ENCODE assay signal across 9 mouse cellular contexts in the genomic region with DNA sequence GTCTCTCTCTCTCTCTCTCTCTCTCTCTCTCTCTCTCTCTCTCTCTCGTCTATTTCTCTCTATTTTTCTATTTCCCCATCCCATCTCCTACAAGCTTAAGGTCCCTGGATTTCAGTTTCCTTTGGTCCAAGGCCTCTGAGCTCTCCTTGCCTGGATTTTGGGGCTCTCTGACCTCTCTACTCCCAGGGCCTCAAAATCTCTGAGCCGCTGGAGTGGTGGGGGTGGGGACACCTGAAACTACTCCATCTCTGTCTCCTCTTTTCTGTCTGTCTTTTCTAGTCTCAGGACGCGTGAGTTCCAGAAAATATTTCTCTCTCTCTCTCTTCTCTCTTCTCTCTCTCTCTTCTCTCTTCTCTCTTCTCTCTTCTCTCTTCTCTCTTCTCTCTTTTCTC. TPM values are rescaled to one million over a fixed set of nuclear protein-coding genes. Genes with fewer than 3 reads are reported as not detected.
DNase-seq lines count a peak whose midpoint lies in the region; ATAC-seq and TF ChIP-seq lines count a peak whose summit lies in the region.
"Had no signal": no experiment of that assay in that cellular context is flagged by ENCODE, and none has a peak within 500 bp of the region (broad histone marks: within the 10 kb centered on the region; RNA-seq: fewer than 3 reads in every experiment).

No protein-coding gene starts in this region.

- H3K9ac ChIP-seq in heart, embryonic 11.5 days (ENCODE audit: low read depth, low read length), result no peak overlapping the region
- H3K9ac ChIP-seq in ES-Bruce4 (ENCODE audit: low read depth, poor library complexity, severe bottlenecking), result peak overlapping the region; percentile 92
- H3K9ac ChIP-seq in forebrain, postnatal 0 days, result peak overlapping the region; percentile 87

- no peak for TF ChIP-seq POLR2A in ES-Bruce4 (IDR thresholded peaks at IDR 0.05; ENCODE audit: insufficient read depth, low read length)

- WGBS in heart, embryonic 11.5 days (ENCODE audit: insufficient replicate concordance), result 1% methylated on average over 4 of the region's 4 CpGs
- under 1% methylated on average over 4 of the region's 4 CpGs for WGBS in forebrain, postnatal 0 days
- WGBS in midbrain, embryonic 10.5 days, result 0% methylated on average over 4 of the region's 4 CpGs

- no peak for TF ChIP-seq CTCF in ES-Bruce4 (IDR thresholded peaks at IDR 0.05; ENCODE audit: low read depth, low read length)
- TF ChIP-seq CTCF in forebrain, postnatal 0 days (IDR thresholded peaks at IDR 0.05; ENCODE audit: low read depth), result no peak

- no peak for DNase-seq in heart, postnatal 14 days
- DNase-seq in forebrain, postnatal 0 days, result no peak
- no peak for DNase-seq in midbrain, embryonic 10.5 days (ENCODE audit: low spot score)
- DNase-seq in natural killer cell, adult 2 months (ENCODE audit: low spot score in 2 of 2), result no peak
- DNase-seq in left cerebral cortex, postnatal 4 days, result no peak
- DNase-seq in spleen, postnatal 10 days (ENCODE audit: low spot score in 2 of 2), result no peak

- no peak for TF ChIP-seq EP300 in ES-Bruce4 (IDR thresholded peaks at IDR 0.05; ENCODE audit: insufficient read depth, low read depth, low read length)

- no peaks in the 10 kb centered on the region for H3K36me3 ChIP-seq in heart, embryonic 11.5 days (ENCODE audit: control insufficient read depth, insufficient read depth, low read length)
- H3K36me3 ChIP-seq in ES-Bruce4 (ENCODE audit: control insufficient read depth, insufficient read depth, low read length, poor library complexity, severe bottlenecking), result no peaks in the 10 kb centered on the region
- peaks cover 15% of the 10 kb centered on the region for H3K36me3 ChIP-seq in forebrain, postnatal 0 days (ENCODE audit: insufficient read depth)
- peaks cover 7% of the 10 kb centered on the region for H3K36me3 ChIP-seq in midbrain, embryonic 10.5 days

- no peak overlapping the region for H3K27ac ChIP-seq in heart, embryonic 11.5 days (ENCODE audit: low read depth, low read length)
- 0 out of 2 replicates have a peak overlapping the region, but pooled peaks have one; percentile 10 for H3K27ac ChIP-seq in ES-Bruce4 (ENCODE audit: insufficient read depth, low read length)
- peak overlapping the region; percentile 86 for H3K27ac ChIP-seq in forebrain, postnatal 0 days (ENCODE audit: low read depth, low read length)
- peak overlapping the region; percentile 96 for H3K27ac ChIP-seq in midbrain, embryonic 10.5 days (replicated peaks)

- 0 out of 2 replicates have a peak, but pooled peaks cover 3% of the 10 kb centered on the region for H3K4me1 ChIP-seq in heart, embryonic 11.5 days (ENCODE audit: control insufficient read depth, insufficient read depth, low read length)
- H3K4me1 ChIP-seq in ES-Bruce4 (ENCODE audit: control insufficient read depth, insufficient read depth, low read length), result no peaks in the 10 kb centered on the region
- 0 out of 2 replicates have a peak, but pooled peaks cover 8% of the 10 kb centered on the region for H3K4me1 ChIP-seq in forebrain, postnatal 0 days (ENCODE audit: insufficient read depth)
- peaks cover 43% of the 10 kb centered on the region for H3K4me1 ChIP-seq in midbrain, embryonic 10.5 days

- peak overlapping the region; percentile 58 for H3K4me3 ChIP-seq in heart, embryonic 11.5 days (ENCODE audit: low read depth, low read length)
- H3K4me3 ChIP-seq in ES-Bruce4 (ENCODE audit: low read depth, low read length), result peak overlapping the region; percentile 68
- peak overlapping the region; percentile 82 for H3K4me3 ChIP-seq in forebrain, postnatal 0 days (ENCODE audit: low read depth, low read length)
- H3K4me3 ChIP-seq in midbrain, embryonic 10.5 days, result peak overlapping the region; percentile 81

- intact Hi-C loops in heart, postnatal 14 days (cut with DNase I), result no loop called here
- intact Hi-C loops in left cerebral cortex, postnatal 4 days (cut with DNase I), result loop anchor here (5.0 to 10.0 kb wide), 2 partner anchors 63 to 115 kb away; partner anchors contain the start of gene Cacng8

- H3K4me2 ChIP-seq in heart, embryonic 11.5 days, result peak overlapping the region; percentile 73
- H3K4me2 ChIP-seq in forebrain, postnatal 0 days (ENCODE audit: low read depth), result peak overlapping the region; percentile 86

- peaks cover 44% of the 10 kb centered on the region for H3K27me3 ChIP-seq in heart, embryonic 11.5 days (ENCODE audit: control insufficient read depth, insufficient read depth, low read length)
- H3K27me3 ChIP-seq in ES-Bruce4 (ENCODE audit: control insufficient read depth, insufficient read depth, low read length, poor library complexity, severe bottlenecking), result no peaks in the 10 kb centered on the region
- no peaks in the 10 kb centered on the region for H3K27me3 ChIP-seq in forebrain, postnatal 0 days (ENCODE audit: insufficient read depth, low read length)
- peaks cover 18% of the 10 kb centered on the region for H3K27me3 ChIP-seq in midbrain, embryonic 10.5 days (ENCODE audit: low read depth, poor library complexity, severe bottlenecking)

- no peak for ATAC-seq in heart, embryonic 11.5 days (replicated peaks; ENCODE audit: insufficient number of reproducible peaks, low FRiP score, low TSS enrichment)
- peak; percentile 1; the same call in 1 of the 2 replicates for ATAC-seq in forebrain, postnatal 0 days

- no peaks in the 10 kb centered on the region for H3K9me3 ChIP-seq in heart, embryonic 11.5 days (replicated peaks; ENCODE audit: control insufficient read depth, low read length)
- H3K9me3 ChIP-seq in ES-Bruce4 (replicated peaks; ENCODE audit: control insufficient read depth, insufficient read depth, low read length, poor library complexity, severe bottlenecking), result no peaks in the 10 kb centered on the region
- H3K9me3 ChIP-seq in forebrain, postnatal 0 days (ENCODE audit: low read length), result no peaks in the 10 kb centered on the region
- H3K9me3 ChIP-seq in midbrain, embryonic 10.5 days (replicated peaks), result no peaks in the 10 kb centered on the region

RNA-seq across cellular contexts. Expression of gene Cacng7, which starts 0.5 kb away (rescaled TPM):
- 0.24 and 0.27 TPM in 2 replicates for polyA plus RNA-seq in heart, embryonic 11.5 days (2014; fragmentation: Nextera tagmentation; extraction: Ambion mirVana)
- 1 to 10 TPM; 5.3 to 5.6 TPM for total RNA-seq in heart, postnatal 14 days (2021)
- 57.6 and 60.5 TPM in 2 replicates for polyA plus RNA-seq in ES-Bruce4 (2011; ENCODE audit: insufficient read depth, insufficient read length, low read depth, missing spikeins)
- 73.4 and 78.9 TPM in 2 replicates for total RNA-seq in forebrain, postnatal 0 days (2014; rRNA removed)
- polyA plus RNA-seq in forebrain, postnatal 0 days (2015; fragmentation: Nextera tagmentation; extraction: Ambion mirVana), result 2.3 and 2.5 TPM in 2 replicates
- 1.7 and 2.7 TPM in 2 replicates for polyA plus RNA-seq in midbrain, embryonic 10.5 days (2016; fragmentation: Nextera tagmentation; extraction: Ambion mirVana)
- total RNA-seq in left cerebral cortex, postnatal 4 days (2021), result 100 to 1,000 TPM; 111 to 123 TPM
- total RNA-seq: neutrophil, adult 5-6 weeks had no signal

RNA-seq across cellular contexts. Expression of gene Prkcg, which starts 43.2 kb away (rescaled TPM):
- polyA plus RNA-seq in heart, embryonic 11.5 days (2014; fragmentation: Nextera tagmentation; extraction: Ambion mirVana), result 0.10 and 0.14 TPM in 2 replicates
- total RNA-seq in heart, postnatal 14 days (2021), result 1 to 10 TPM; 3.2 to 3.5 TPM
- 3.0 and 3.4 TPM in 2 replicates for polyA plus RNA-seq in ES-Bruce4 (2011; ENCODE audit: insufficient read depth, insufficient read length, low read depth, missing spikeins)
- total RNA-seq in forebrain, postnatal 0 days (2014; rRNA removed), result 10.2 and 17.3 TPM in 2 replicates
- polyA plus RNA-seq in forebrain, postnatal 0 days (2015; fragmentation: Nextera tagmentation; extraction: Ambion mirVana), result 12.1 and 15.1 TPM in 2 replicates
- polyA plus RNA-seq in midbrain, embryonic 10.5 days (2016; fragmentation: Nextera tagmentation; extraction: Ambion mirVana), result 0.71 and 1.2 TPM in 2 replicates
- total RNA-seq in left cerebral cortex, postnatal 4 days (2021), result 100 to 1,000 TPM in 1 of 2 experiments, 10 to 100 TPM in 1; 88.7 to 100 TPM

RNA-seq across cellular contexts. Expression of gene Myadm, which starts 43.3 kb away (rescaled TPM):
- polyA plus RNA-seq in heart, embryonic 11.5 days (2014; fragmentation: Nextera tagmentation; extraction: Ambion mirVana), result 221 and 235 TPM in 2 replicates
- total RNA-seq in heart, postnatal 14 days (2021), result 100 to 1,000 TPM; 196 to 216 TPM
- polyA plus RNA-seq in ES-Bruce4 (2011; ENCODE audit: insufficient read depth, insufficient read length, low read depth, missing spikeins), result 214 and 225 TPM in 2 replicates
- total RNA-seq in forebrain, postnatal 0 days (2014; rRNA removed), result 16.2 and 22.3 TPM in 2 replicates
- polyA plus RNA-seq in forebrain, postnatal 0 days (2015; fragmentation: Nextera tagmentation; extraction: Ambion mirVana), result 14.0 and 22.3 TPM in 2 replicates
- polyA plus RNA-seq in midbrain, embryonic 10.5 days (2016; fragmentation: Nextera tagmentation; extraction: Ambion mirVana), result 29.6 and 35.1 TPM in 2 replicates
- 10 to 100 TPM; 34.6 to 35.9 TPM for total RNA-seq in left cerebral cortex, postnatal 4 days (2021)

RNA-seq across cellular contexts. Expression of gene Cacng8, which starts 58.3 kb away (rescaled TPM):
- 1.7 and 1.8 TPM in 2 replicates for polyA plus RNA-seq in heart, embryonic 11.5 days (2014; fragmentation: Nextera tagmentation; extraction: Ambion mirVana)
- not detected for total RNA-seq in heart, postnatal 14 days (2021)
- polyA plus RNA-seq in ES-Bruce4 (2011; ENCODE audit: insufficient read depth, insufficient read length, low read depth, missing spikeins), result 5.2 and 7.6 TPM in 2 replicates
- 41.5 and 42.2 TPM in 2 replicates for total RNA-seq in forebrain, postnatal 0 days (2014; rRNA removed)
- 16.5 and 17.8 TPM in 2 replicates for polyA plus RNA-seq in forebrain, postnatal 0 days (2015; fragmentation: Nextera tagmentation; extraction: Ambion mirVana)
- polyA plus RNA-seq in midbrain, embryonic 10.5 days (2016; fragmentation: Nextera tagmentation; extraction: Ambion mirVana), result 5.1 and 8.3 TPM in 2 replicates
- total RNA-seq in left cerebral cortex, postnatal 4 days (2021), result 100 to 1,000 TPM; 102 to 111 TPM
- total RNA-seq: neutrophil, adult 5-6 weeks had no signal

Comparison
In these comparisons a context has a peak if more than half of its experiments do, and no peak if none do; other contexts are left out.
1. RNA of gene Cacng7, which starts 0.5 kb away (polyA plus RNA-seq): 57.6 to 60.5 TPM in ES-Bruce4; 2.3 to 2.5 TPM in forebrain, postnatal 0 days, 1.7 to 2.7 TPM in midbrain, embryonic 10.5 days and 0.24 to 0.27 TPM in heart, embryonic 11.5 days; every median in the first group is over 10 times any median in the second.
2. Peak in every context shown above with its lines, with median percentiles within 50 percentile points of each other: H3K4me3 ChIP-seq.